Mouse (Mus musculus) B cell, adult 2 months (primary cell): Measurements from ENCODE around the gene Ugt1a9.
"Not testable (repeated sequence)": the region's sequence is repeated elsewhere in the genome, so short reads cannot be mapped to it uniquely, and the experiment has no call there.

Experiments
- DNase-seq, 2 experiments: peaks; one replicate each; pipeline ENCODE4 v3.0.0; 2022

Gene Ugt1a9

DNA sequence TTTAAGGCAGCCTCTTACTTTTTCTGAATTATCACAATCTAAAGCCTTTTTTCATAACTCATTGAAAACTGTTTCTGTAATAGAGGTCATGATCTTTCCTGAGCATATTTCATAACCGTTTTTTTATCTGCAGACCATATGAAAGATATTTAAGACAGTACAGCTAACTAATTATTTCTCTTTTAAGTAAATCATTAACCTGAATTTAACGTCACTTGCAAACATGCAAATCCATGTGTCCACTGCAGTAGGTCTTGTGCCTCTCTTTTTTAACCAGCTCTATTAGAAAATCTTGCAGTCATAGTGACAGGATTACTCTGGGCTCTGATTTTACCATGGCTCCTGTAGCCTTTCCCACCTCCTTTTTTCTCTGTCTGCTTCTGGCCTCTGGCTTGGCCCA, at the start of gene Ugt1a9:
Gene Ugt1a9, plus strand, starts transcription at position 306 of the 400 bp plus-strand sequence.
- no peak for DNase-seq

DNA sequence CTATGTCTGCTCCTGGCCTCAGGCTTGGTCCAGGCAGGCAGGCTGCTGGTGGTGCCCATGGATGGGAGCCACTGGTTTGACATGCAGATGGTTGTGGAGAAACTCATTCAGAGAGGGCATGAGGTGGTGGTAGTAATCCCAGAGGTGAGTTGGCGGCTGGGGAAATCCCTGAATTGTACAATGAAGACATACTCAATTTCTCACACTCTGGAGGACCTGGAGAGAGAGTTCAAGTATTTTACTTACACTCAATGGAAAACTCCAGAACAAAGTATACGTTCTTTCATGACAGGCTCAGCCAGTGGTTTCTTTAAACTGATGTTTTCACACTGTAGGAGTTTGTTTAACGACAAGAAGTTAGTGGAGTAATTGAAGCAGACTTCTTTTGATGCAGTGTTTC, 45.4 kb upstream of the Ugt1a9 start:
- DNase-seq, result not testable (repeated sequence)

DNA sequence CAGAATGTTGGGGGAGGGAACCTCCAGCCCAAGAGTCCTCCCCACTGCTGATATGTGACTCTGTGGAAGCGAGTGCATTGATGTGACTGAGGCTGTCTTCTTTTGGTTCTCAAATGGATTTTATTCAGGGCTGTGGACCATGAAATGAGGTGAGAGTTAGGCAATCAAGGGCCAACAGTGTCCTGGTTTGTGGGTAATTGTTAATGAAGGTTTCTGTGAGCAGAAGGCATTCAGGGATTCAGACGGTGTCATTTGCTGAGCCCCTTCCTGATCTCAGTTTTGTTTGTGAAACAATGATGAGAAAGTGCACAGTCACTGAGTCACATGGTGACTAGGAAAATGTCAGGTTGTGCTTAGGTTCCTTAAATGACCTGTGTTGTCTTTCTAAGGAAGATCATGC, 27.6 kb upstream of the Ugt1a9 start:
- not testable (repeated sequence) for DNase-seq

DNA sequence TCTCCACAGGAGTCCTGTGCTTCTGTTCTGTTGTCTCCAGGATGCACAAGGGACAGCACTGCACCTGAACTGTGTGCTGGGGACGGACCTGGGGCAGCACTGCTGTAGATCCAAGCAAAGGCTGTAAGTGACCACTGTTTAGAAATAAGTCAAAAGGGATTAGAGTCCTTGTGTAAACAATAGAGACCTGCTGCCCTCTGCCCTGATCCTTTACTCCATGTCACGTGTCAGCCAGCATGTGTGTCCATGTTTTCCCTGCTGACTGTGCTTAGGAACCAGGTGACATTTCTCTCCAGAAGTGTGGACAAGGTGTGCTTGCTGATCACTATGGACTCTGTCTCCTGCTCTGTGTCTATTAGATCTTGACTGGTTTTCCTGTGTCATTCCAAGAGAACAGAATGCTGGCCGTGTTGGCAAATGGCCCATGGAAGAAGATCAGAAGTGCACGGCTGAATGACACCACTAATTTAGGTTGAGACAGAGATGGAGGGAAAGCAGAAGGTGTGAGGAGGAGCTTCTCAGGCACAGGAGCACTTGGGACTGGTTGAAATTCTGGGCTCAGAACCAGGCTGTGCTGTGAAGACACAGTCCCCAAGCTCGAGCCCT, 25.7 kb upstream of the Ugt1a9 start:
- DNase-seq, result not testable (repeated sequence)

DNA sequence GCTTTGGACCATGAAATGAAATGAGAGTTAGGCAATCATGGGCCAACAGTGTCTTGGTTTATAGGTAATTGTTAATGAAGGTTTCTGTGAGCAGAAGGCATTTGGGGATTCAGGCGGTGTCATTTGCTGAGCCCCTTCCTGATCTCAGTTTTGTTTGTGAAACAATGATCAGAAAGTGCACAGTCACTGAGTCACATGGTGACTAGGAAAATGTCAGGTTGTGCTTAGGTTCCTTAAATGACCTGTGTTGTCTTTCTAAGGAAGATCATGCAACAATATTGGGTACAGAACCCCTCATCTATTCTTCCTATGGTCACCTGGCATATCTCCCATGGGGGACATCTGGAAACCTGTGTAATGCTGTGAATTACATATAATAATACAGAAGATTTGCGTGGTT, 23.2 kb upstream of the Ugt1a9 start:
- DNase-seq, result not testable (repeated sequence)

DNA sequence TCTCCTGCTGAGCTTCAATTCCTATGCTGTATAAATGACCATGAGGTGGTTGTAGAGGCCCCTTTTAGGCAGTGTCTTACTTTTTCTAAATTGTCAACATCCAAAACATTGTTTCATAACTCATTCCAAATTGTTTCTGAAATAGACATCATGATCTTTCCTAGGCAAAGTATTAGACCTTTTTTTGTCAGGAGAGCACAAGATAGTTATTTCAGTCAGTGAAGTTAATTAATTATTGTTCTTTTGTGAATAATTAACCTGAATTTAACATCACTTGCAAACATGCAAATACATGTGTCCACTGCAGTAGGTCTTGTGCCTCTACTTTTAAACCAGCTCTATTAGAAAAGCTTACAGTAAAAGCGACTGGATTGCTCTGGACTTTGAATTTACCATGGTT, 15.5 kb upstream of the Ugt1a9 start, which contains the start of gene Ugt1a10:
Gene Ugt1a10, plus strand, starts transcription at position 301 of the 400 bp plus-strand sequence.
- no peak for DNase-seq

DNA sequence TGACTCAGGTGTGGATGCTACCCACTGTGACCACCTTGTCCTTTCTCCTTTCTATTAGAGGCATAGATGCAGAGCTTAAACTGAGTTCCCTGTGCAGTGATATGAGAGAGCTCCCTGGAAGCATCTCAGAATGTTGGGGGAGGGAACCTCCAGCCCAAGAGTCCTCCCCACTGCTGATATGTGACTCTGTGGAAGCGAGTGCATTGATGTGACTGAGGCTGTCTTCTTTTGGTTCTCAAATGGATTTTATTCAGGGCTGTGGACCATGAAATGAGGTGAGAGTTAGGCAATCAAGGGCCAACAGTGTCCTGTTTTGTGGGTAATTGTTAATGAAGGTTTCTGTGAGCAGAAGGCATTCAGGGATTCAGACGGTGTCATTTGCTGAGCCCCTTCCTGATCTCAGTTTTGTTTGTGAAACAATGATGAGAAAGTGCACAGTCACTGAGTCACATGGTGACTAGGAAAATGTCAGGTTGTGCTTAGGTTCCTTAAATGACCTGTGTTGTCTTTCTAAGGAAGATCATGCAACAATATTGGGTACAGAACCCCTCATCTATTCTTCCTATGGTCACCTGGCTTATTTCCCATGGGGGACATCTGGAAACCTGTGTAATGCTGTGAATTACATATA, 4.0 kb upstream of the Ugt1a9 start:
- DNase-seq, result not testable (repeated sequence)

DNA sequence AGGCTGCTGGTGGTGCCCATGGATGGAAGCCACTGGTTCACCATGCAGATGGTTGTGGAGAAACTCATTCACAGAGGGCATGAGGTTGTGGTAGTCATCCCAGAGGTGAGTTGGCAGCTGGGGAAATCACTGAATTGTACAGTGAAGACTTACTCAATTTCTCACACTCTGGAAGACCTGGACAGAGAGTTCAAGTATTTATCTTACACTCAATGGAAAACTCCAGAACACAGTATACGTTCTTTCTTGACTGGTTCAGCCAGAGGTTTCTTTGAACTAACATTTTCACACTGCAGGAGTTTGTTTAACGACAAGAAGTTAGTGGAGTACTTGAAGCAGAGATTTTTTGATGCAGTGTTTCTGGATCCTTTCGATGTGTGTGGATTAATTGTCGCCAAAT, 302 bp downstream of the Ugt1a9 start:
- DNase-seq, result no peak

DNA sequence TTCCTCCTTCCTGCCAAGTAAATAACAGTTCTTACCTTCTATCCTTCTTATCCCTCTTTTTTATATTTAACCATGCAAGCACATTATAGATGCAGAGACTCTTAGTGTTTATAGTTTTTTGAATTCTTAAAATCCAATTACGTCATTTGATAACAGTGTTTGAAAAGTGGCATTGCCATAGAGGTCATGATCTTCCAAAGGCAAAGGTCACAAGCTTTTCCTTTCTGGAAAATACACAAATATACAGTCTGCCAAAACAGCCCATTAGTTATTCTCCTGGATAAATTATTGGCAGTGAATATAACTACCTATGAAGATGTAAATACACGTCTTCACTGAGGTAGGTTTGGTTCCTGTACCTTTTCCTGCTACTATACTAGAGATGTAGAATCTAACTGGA, 3.9 kb downstream of the Ugt1a9 start:
- DNase-seq, result no peak

DNA sequence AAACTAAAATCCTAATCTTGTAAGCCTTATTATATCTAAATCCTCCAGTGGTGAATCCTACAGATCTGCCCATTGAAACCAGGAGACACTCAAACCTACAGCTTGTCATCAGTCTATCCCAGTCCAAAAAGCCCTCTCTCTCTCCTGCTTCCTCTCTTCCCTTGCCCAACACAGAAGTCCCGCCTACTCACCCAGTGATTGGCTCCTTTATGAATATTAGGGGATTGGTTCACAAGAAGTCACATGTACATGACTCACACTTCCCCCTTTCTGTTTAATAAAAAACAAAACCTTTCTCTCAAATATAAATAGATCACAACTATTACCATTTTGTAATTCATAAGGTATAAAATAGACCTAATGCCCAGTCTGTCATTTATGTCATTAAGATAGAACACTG, 6.5 kb downstream of the Ugt1a9 start:
- DNase-seq, result no peak

DNA sequence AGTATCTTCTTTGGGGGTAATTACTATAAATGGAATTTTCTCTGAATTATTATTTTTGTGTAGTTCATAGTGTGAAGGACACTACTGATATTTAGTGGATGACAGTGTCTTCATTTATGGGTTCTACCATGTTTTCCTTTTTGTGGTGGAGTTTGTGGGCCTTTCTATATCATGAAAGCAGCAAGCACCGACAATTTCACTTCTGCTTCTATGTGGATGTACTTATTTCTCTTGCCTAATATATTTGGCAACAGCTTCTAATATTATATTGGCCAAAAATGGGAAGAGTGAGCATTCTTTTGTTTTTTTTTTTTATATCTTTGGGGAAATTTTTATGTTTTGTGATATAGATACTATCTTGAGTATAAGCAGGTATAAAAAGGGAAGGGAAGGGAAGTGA, 11.1 kb downstream of the Ugt1a9 start:
- no peak for DNase-seq

DNA sequence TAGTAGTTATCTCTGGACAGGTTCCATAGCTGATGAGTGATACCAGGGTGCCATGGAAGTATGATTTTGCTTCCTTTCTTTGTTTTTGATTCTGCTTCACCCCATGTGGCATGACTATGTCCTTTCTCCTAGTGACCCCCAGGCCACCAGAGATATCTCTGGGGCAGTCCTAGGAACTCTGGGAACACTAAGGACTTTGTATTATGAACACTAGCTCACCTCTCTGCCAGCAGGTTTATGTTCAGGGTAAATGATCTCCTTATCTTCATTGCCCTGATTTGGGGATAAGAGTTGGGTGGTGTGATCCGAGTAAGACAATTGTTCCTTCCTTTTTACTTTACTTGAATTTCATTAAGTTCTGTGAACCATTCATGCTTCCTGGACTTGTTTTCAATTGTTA, 15.5 kb downstream of the Ugt1a9 start:
- DNase-seq, result no peak

DNA sequence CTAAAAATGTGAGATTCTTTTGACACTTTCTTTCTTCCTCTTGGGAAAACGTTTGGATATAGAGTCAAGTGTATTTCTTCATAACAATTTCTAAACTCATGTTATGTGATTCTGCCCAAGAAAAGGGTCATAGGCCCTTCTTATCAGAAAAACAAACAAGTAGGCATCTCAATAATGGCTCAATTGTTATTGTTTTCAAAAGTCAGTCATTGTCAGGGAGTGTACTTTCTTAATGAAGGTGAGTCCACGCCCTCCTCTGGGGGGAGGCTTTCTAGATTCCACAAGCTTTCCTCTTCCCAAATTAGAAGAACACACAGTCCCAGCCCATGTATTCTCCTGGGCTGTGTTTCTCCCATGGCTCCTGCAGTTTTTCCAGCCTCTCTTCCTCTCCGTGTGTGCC, 16.9 kb downstream of the Ugt1a9 start, which contains the start of gene Ugt1a8:
Gene Ugt1a8, plus strand, starts transcription at position 301 of the 400 bp plus-strand sequence.
- DNase-seq, result no peak

DNA sequence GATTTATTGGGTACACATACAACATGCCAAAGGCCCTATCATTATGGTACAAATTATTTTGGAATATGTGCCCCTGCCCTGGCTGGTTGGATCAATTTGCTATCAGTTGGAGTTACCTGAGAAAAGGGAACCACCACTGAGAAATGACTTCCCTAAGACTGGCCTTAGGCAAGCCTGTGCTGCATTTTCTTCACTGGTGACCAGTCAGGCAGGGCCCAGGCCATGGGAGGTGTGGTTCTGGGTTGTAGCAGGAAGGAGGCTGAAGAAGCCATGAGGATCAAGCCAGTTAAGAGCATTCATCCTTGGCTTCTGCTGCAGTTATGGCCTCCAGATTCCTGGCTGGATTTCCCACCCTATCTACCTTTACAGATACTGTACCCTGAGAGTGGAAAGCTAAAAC, 21.7 kb downstream of the Ugt1a9 start:
- DNase-seq, result no peak

DNA sequence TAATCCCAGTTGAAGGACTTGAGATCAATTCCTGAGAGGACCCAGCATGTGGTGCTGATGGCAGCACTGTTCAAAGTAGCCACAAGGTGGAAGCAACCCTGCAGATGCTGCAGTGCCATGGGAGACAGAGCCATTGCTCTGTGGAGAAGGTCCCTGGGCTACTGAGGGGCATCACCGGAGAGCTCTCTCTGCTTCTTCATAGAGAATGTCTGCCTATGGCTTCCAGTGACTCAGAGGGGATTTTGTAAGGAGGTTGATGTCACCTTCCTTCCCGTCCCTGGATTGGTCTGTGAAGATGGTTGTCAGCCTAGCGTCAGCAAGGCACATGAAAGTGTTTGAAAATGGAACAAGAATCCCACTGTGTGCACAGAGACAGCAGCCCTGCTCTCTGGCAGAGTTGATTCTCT, 23.7 kb downstream of the Ugt1a9 start:
- DNase-seq, result peak; percentile 6 to 11

DNA sequence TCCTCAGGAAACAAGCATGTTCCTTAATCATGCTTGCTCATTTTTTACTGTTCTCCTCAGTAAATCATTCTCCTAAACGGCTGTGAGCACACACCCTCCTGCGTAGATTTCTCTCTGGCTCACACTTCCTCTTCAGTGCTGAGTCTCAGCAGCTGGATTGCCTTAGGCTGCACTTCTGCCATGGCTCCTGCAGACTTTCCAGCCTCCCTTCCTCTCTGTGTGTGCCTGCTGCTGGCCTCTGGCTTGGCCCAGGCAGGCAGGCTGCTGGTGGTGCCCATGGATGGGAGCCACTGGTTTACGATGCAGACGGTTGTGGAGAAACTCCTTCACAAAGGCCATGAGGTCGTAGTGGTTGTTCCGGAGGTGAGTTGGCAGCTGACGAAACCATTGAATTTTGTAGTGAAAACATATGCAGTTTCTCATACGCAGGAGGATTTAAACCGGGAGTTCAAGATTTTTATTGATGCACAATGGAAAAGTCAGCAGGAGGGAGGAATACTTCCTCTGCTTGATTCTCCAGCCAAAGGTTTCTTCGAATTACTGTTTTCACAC, 24.4 kb downstream of the Ugt1a9 start, which contains the start of gene Ugt1a7c:
Gene Ugt1a7c, plus strand, starts transcription at position 122 of the 552 bp plus-strand sequence.
- DNase-seq, result peak; percentile 2 to 10

DNA sequence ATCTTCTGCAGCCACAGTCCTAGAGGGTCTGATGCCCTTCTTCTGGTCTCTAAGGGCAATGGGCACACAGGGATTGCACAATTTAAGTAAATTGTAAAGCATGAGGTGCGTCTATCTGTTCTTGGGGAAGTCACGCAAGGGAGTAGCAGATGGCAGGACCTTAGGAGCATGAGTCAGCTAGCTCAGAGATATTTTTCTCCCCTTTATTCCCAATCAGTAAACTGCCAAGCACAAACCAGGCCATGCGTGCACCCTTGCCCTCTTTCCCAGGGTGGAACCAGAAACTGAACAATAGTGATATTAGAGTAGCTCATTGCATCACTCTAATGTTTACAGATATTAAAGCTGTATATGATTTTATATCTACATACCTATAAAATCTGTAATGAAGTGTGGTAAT, 27.9 kb downstream of the Ugt1a9 start:
- DNase-seq, result not testable (repeated sequence)

DNA sequence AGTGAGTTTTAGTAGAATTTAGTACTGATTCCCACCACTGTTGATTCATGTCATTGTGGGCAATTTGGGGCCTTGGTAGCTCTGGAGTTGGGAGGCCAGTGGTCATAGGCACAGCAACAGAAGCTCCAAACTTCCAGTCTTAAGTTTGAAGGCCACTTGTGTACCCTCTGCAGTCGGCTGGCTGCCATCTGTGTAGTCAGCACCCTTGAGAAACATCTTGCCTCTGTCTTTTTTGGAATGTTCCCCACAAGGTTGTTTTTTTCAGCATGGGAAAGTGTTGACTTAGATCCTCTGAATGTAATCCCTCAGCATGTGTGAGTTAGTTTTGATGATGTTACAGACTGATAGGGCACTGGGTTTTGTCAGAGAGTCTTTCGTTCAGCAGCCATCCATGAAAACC, 29.1 kb downstream of the Ugt1a9 start:
- not testable (repeated sequence) for DNase-seq

DNA sequence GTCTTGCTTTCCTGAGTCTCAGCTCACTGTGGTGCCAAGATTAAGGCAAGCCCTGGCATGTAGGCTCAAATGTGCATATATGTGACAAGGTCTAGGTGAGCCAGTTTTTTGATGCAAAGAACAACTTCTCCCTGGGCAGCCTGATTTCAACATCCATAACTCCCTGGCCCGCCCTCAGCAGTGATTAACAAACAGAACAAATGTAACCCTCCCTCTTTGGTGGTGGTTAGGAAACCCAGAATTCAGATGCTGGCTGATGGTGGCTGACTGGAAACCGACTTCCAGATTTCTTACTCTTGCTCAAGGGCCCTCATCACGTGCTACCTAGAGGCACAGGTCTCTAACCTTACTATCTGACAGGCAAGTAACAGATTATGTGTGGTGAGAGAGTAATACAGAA, 32.4 kb downstream of the Ugt1a9 start, which contains the start of gene Ugt1a6b:
Gene Ugt1a6b, plus strand, starts transcription at position 234 of the 400 bp plus-strand sequence.
- DNase-seq, result not testable (repeated sequence)

DNA sequence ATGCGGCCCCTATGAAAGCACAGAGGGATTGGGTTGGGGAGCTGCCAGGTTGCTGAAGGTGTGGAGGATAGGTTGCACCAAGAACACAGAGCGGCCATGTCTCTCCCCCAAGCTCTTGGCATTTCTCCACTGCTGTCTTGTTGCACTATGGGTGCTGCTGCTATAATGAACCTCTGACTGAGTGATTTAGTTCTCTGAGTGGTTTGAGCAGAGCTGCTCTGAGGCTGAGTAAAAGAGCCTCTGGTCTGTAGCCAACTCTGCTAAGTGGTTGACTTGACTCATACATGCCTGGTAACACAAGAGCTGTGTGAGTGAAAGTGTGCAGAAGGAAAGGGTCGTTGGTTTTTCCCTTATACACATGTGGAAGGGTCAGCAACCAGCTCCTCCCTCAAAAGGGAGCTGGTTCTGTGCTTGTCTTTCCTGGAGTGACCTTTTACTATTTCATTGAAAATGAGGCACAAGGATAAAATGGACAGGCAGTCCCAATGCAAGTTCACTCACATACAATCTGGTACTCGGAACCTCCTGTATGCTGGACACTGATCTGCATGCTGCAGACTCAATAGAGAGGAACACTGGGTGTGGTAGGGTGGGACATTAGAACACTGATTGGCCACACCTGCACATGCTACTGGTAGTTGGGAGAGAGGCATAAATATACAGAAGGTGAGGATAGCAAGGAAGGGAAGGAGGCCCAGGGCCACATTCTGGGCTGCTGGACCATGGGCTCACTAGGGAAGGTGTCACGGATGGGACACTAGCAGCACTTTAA, 33.3 kb downstream of the Ugt1a9 start:
- DNase-seq, result not testable (repeated sequence)

DNA sequence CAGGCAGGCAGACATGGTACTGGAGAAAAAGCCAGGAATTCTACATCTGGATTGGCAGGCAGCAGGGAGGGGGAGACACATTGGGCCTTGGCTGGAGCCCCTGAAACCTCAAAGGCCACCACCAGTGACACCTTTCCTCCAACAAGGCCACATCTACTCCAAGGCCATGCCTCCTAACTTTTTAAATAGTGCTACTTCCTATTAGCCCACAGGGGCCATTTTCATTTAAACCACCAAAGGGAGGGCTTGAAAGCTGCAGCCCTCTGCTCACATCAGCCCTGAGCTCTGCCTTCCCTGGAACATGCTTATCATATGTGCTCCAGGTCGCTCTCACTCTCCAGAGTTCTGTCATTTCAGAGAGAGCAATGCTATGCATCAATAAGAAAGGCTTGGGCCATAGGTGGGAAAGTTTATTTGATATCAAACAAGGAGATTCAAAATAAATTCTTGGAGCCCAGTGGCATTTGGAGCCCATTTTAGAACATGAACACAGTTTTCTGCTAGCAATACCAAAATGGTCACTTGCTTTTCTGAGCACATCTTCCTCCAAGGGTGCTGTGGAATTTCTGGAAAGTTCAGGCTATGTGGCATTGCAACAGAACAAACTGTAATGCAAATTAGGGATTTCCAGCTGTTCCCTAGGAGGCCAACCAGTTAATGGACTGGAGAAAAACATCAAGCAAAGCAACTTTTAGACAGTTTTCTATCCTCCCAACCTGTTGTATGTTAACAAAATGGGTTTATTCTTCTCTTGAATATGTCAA, 34.2 kb downstream of the Ugt1a9 start:
- DNase-seq, result no peak

DNA sequence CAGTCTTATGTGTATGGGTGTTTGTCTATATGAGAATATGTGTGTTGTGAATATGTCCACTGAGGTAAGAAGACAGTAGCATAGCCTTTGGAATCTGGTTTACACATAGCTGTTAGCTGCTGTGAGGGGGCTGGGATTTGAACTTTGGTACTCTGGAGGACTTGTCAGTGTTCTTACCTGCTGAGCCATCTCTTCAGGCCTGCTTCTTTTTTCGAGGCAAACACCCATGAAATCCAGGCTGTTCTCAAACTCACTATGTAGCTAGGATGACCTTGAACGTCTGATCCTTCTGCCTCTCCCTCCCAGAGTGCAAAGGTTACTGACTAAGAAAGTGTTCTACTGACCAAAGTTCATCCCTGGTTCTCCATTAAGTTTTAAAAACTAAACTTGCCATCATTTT, 35.1 kb downstream of the Ugt1a9 start:
- DNase-seq, result no peak
